Mouse (Mus musculus) gastrocnemius, adult 8-10 months (tissue): ENCODE measurements around the gene Calm5. TPM values are rescaled to one million over a fixed set of nuclear protein-coding genes. Genes with fewer than 3 reads are reported as not detected.
"Not testable (repeated sequence)": the region's sequence is repeated elsewhere in the genome, so short reads cannot be mapped to it uniquely, and the experiment has no call there.

Source experiments
- DNase-seq, 2 experiments: peaks; one replicate each; pipeline ENCODE4 v3.0.0; 2022; ENCODE audit warnings: low spot score in 2 of 2
- total RNA-seq, 4 experiments: library from RNA; stranded (reverse); gene quantifications; 2 replicates each; pipeline ENCODE4 v1.2.4; 2022

The Calm5 gene
- total RNA-seq, 4 experiments from 2014 or later, result not detected

GRCm38 (mm10) chr13:3865648-3866354 lies 11.8 kb downstream of the Calm5 start:
- no peak for DNase-seq

GRCm38 (mm10) chr13:3866355-3867052 lies 12.5 kb downstream of the Calm5 start:
- no peak for DNase-seq

- no peak for DNase-seq
These were observed 13.2 kb downstream of the Calm5 start for GRCm38 (mm10) chr13:3867158-3867557.

- no peak for DNase-seq
These were observed 15.9 kb downstream of the Calm5 start for GRCm38 (mm10) chr13:3869901-3870300.

- no peak for DNase-seq
These were observed 18.9 kb downstream of the Calm5 start for GRCm38 (mm10) chr13:3872832-3873231.

- no peak for DNase-seq
These were observed 22.5 kb downstream of the Calm5 start for GRCm38 (mm10) chr13:3876448-3876847.

- no peak for DNase-seq
These were observed 23.2 kb downstream of the Calm5 start for GRCm38 (mm10) chr13:3877185-3877584.

GRCm38 (mm10) chr13:3877679-3878220 lies 23.8 kb downstream of the Calm5 start:
- no peak for DNase-seq

- DNase-seq, result no peak
These were observed 32.7 kb downstream of the Calm5 start for GRCm38 (mm10) chr13:3886663-3887062.

GRCm38 (mm10) chr13:3889111-3889510 lies 35.1 kb downstream of the Calm5 start:
- DNase-seq, result no peak

- no peak for DNase-seq
These were observed 36.1 kb downstream of the Calm5 start for GRCm38 (mm10) chr13:3890061-3890460.

GRCm38 (mm10) chr13:3891479-3892087 lies 37.6 kb downstream of the Calm5 start:
- no peak for DNase-seq

- DNase-seq, result no peak
These were observed 38.6 kb downstream of the Calm5 start for GRCm38 (mm10) chr13:3892601-3893000.

GRCm38 (mm10) chr13:3893126-3893734 lies 39.3 kb downstream of the Calm5 start:
- DNase-seq, result peak; percentile 79 to 84

GRCm38 (mm10) chr13:3894549-3894948 lies 40.6 kb downstream of the Calm5 start:
- no peak for DNase-seq

- DNase-seq, result no peak
These were observed 41.5 kb downstream of the Calm5 start for GRCm38 (mm10) chr13:3895397-3895980.

- no peak for DNase-seq
These were observed 42.1 kb downstream of the Calm5 start for GRCm38 (mm10) chr13:3896032-3896431.

- peak; percentile 33 to 43 for DNase-seq
These were observed 42.9 kb downstream of the Calm5 start for GRCm38 (mm10) chr13:3896913-3897312.

- not testable (repeated sequence) for DNase-seq
These were observed 44.2 kb downstream of the Calm5 start for GRCm38 (mm10) chr13:3898202-3898601.

- DNase-seq, result no peak
These were observed 45.3 kb downstream of the Calm5 start for GRCm38 (mm10) chr13:3899301-3899700.
